Mouse (Mus musculus): ENCODE results near the gene Lif. TPM values are rescaled to one million over a fixed set of nuclear protein-coding genes. Genes with fewer than 3 reads are reported as not detected.

The Lif gene
- polyA plus RNA-seq, 1 experiment: 12.1 TPM

GRCm38 (mm10) chr11:4235665-4236545, 21.5 kb upstream of the Lif start, which contains the start of gene Osm:
Gene Osm (plus strand): TSS chr11:4236420.
- Histone ChIP-seq H3K27ac (ENCODE audit: insufficient read depth, low read length) (no peak within 1 kb of the TSS), H3K4me3 (ENCODE audit: low read depth, low read length) (peak within 1 kb of the TSS; percentile 5; the same call in 1 of the 2 replicates), H3K36me3 (ENCODE audit: control insufficient read depth, insufficient read depth, low read length, poor library complexity, severe bottlenecking) (no peaks in the 10 kb centered on the region), H3K9me3 (replicated peaks; ENCODE audit: control insufficient read depth, insufficient read depth, low read length, poor library complexity, severe bottlenecking) (no peaks in the 10 kb centered on the region), H3K27me3 (ENCODE audit: control insufficient read depth, insufficient read depth, low read length, poor library complexity, severe bottlenecking) (no peaks in the 10 kb centered on the region), H3K9ac (ENCODE audit: low read depth, poor library complexity, severe bottlenecking) (no peak within 1 kb of the TSS), H3K4me1 (ENCODE audit: control insufficient read depth, insufficient read depth, low read length) (peaks cover 7% of the 10 kb centered on the region)
- TF ChIP-seq EP300 (IDR thresholded peaks at IDR 0.05; ENCODE audit: insufficient read depth, low read depth, low read length): no peak
- TF ChIP-seq POLR2A (IDR thresholded peaks at IDR 0.05; ENCODE audit: insufficient read depth, low read length): no peak
- TF ChIP-seq CTCF (IDR thresholded peaks at IDR 0.05; ENCODE audit: low read depth, low read length): no peak

- Histone ChIP-seq H3K27me3 (ENCODE audit: control insufficient read depth, insufficient read depth, low read length, poor library complexity, severe bottlenecking) (no peaks in the 10 kb centered on the region), H3K9ac (ENCODE audit: low read depth, poor library complexity, severe bottlenecking) (no peak overlapping the region), H3K27ac (ENCODE audit: insufficient read depth, low read length) (no peak overlapping the region), H3K36me3 (ENCODE audit: control insufficient read depth, insufficient read depth, low read length, poor library complexity, severe bottlenecking) (no peaks in the 10 kb centered on the region), H3K4me1 (ENCODE audit: control insufficient read depth, insufficient read depth, low read length) (peaks cover 7% of the 10 kb centered on the region), H3K4me3 (ENCODE audit: low read depth, low read length) (peak overlapping the region; percentile 3; the same call in 1 of the 2 replicates), H3K9me3 (replicated peaks; ENCODE audit: control insufficient read depth, insufficient read depth, low read length, poor library complexity, severe bottlenecking) (no peaks in the 10 kb centered on the region)
- TF ChIP-seq EP300 (IDR thresholded peaks at IDR 0.05; ENCODE audit: insufficient read depth, low read depth, low read length) (no peak), CTCF (IDR thresholded peaks at IDR 0.05; ENCODE audit: low read depth, low read length) (no peak), POLR2A (IDR thresholded peaks at IDR 0.05; ENCODE audit: insufficient read depth, low read length) (no peak)
Observed at GRCm38 (mm10) chr11:4236546-4237067, 20.8 kb upstream of the Lif start.

GRCm38 (mm10) chr11:4237389-4237912, 19.9 kb upstream of the Lif start:
- Histone ChIP-seq H3K9ac (ENCODE audit: low read depth, poor library complexity, severe bottlenecking) (no peak overlapping the region), H3K27ac (ENCODE audit: insufficient read depth, low read length) (no peak overlapping the region), H3K4me1 (ENCODE audit: control insufficient read depth, insufficient read depth, low read length) (peaks cover 7% of the 10 kb centered on the region), H3K27me3 (ENCODE audit: control insufficient read depth, insufficient read depth, low read length, poor library complexity, severe bottlenecking) (no peaks in the 10 kb centered on the region), H3K4me3 (ENCODE audit: low read depth, low read length) (peak overlapping the region; percentile 5; the same call in 1 of the 2 replicates), H3K36me3 (ENCODE audit: control insufficient read depth, insufficient read depth, low read length, poor library complexity, severe bottlenecking) (no peaks in the 10 kb centered on the region), H3K9me3 (replicated peaks; ENCODE audit: control insufficient read depth, insufficient read depth, low read length, poor library complexity, severe bottlenecking) (no peaks in the 10 kb centered on the region)
- TF ChIP-seq POLR2A (IDR thresholded peaks at IDR 0.05; ENCODE audit: insufficient read depth, low read length) (no peak), CTCF (IDR thresholded peaks at IDR 0.05; ENCODE audit: low read depth, low read length) (peak; percentile 23)

- no peaks in the 10 kb centered on the region for H3K9me3 ChIP-seq (replicated peaks; ENCODE audit: control insufficient read depth, insufficient read depth, low read length, poor library complexity, severe bottlenecking)
- H3K27me3 ChIP-seq (ENCODE audit: control insufficient read depth, insufficient read depth, low read length, poor library complexity, severe bottlenecking): no peaks in the 10 kb centered on the region
- H3K4me3 ChIP-seq (ENCODE audit: low read depth, low read length): no peak overlapping the region
- H3K36me3 ChIP-seq (ENCODE audit: control insufficient read depth, insufficient read depth, low read length, poor library complexity, severe bottlenecking): no peaks in the 10 kb centered on the region
- no peak for TF ChIP-seq POLR2A (IDR thresholded peaks at IDR 0.05; ENCODE audit: insufficient read depth, low read length)
- no peak for TF ChIP-seq EP300 (IDR thresholded peaks at IDR 0.05; ENCODE audit: insufficient read depth, low read depth, low read length)
- TF ChIP-seq CTCF (IDR thresholded peaks at IDR 0.05; ENCODE audit: low read depth, low read length): no peak
- no peak overlapping the region for H3K9ac ChIP-seq (ENCODE audit: low read depth, poor library complexity, severe bottlenecking)
- peaks cover 7% of the 10 kb centered on the region for H3K4me1 ChIP-seq (ENCODE audit: control insufficient read depth, insufficient read depth, low read length)
- no peak overlapping the region for H3K27ac ChIP-seq (ENCODE audit: insufficient read depth, low read length)
Observed at GRCm38 (mm10) chr11:4238167-4238566, 19.2 kb upstream of the Lif start.

- Histone ChIP-seq H3K27me3 (ENCODE audit: control insufficient read depth, insufficient read depth, low read length, poor library complexity, severe bottlenecking) (no peaks in the 10 kb centered on the region), H3K9ac (ENCODE audit: low read depth, poor library complexity, severe bottlenecking) (peak overlapping the region; percentile 41), H3K9me3 (replicated peaks; ENCODE audit: control insufficient read depth, insufficient read depth, low read length, poor library complexity, severe bottlenecking) (no peaks in the 10 kb centered on the region), H3K36me3 (ENCODE audit: control insufficient read depth, insufficient read depth, low read length, poor library complexity, severe bottlenecking) (no peaks in the 10 kb centered on the region), H3K27ac (ENCODE audit: insufficient read depth, low read length) (no peak overlapping the region), H3K4me3 (ENCODE audit: low read depth, low read length) (no peak overlapping the region), H3K4me1 (ENCODE audit: control insufficient read depth, insufficient read depth, low read length) (peaks cover 7% of the 10 kb centered on the region)
- TF ChIP-seq EP300 (IDR thresholded peaks at IDR 0.05; ENCODE audit: insufficient read depth, low read depth, low read length): no peak
- no peak for TF ChIP-seq POLR2A (IDR thresholded peaks at IDR 0.05; ENCODE audit: insufficient read depth, low read length)
- TF ChIP-seq CTCF (IDR thresholded peaks at IDR 0.05; ENCODE audit: low read depth, low read length): no peak
Observed at GRCm38 (mm10) chr11:4239691-4240090, 17.7 kb upstream of the Lif start.

GRCm38 (mm10) chr11:4240151-4240550, 17.2 kb upstream of the Lif start:
- no peak overlapping the region for H3K4me3 ChIP-seq (ENCODE audit: low read depth, low read length)

More at GRCm38 (mm10) chr11:4240151-4240550, 17.2 kb upstream of the Lif start:
- H3K27me3 ChIP-seq (ENCODE audit: control insufficient read depth, insufficient read depth, low read length, poor library complexity, severe bottlenecking): no peaks in the 10 kb centered on the region
- peaks cover 7% of the 10 kb centered on the region for H3K4me1 ChIP-seq (ENCODE audit: control insufficient read depth, insufficient read depth, low read length)
- no peak for TF ChIP-seq EP300 (IDR thresholded peaks at IDR 0.05; ENCODE audit: insufficient read depth, low read depth, low read length)
- TF ChIP-seq POLR2A (IDR thresholded peaks at IDR 0.05; ENCODE audit: insufficient read depth, low read length): no peak
- no peak for TF ChIP-seq CTCF (IDR thresholded peaks at IDR 0.05; ENCODE audit: low read depth, low read length)
- no peak overlapping the region for H3K27ac ChIP-seq (ENCODE audit: insufficient read depth, low read length)
- no peaks in the 10 kb centered on the region for H3K9me3 ChIP-seq (replicated peaks; ENCODE audit: control insufficient read depth, insufficient read depth, low read length, poor library complexity, severe bottlenecking)
- H3K9ac ChIP-seq (ENCODE audit: low read depth, poor library complexity, severe bottlenecking): peak overlapping the region; percentile 41
- H3K36me3 ChIP-seq (ENCODE audit: control insufficient read depth, insufficient read depth, low read length, poor library complexity, severe bottlenecking): no peaks in the 10 kb centered on the region

All from ES-Bruce4 (cell line).